Mouse (Mus musculus) fibroblast of lung, adult 2 months (primary cell): ENCODE measurements around the gene Galnt7.

ENCODE experiments used
- DNase-seq: peaks from one replicate; pipeline ENCODE4 v3.0.0-alpha.2; 2011; ENCODE audit warnings: low read depth

Galnt7 gene

DNA sequence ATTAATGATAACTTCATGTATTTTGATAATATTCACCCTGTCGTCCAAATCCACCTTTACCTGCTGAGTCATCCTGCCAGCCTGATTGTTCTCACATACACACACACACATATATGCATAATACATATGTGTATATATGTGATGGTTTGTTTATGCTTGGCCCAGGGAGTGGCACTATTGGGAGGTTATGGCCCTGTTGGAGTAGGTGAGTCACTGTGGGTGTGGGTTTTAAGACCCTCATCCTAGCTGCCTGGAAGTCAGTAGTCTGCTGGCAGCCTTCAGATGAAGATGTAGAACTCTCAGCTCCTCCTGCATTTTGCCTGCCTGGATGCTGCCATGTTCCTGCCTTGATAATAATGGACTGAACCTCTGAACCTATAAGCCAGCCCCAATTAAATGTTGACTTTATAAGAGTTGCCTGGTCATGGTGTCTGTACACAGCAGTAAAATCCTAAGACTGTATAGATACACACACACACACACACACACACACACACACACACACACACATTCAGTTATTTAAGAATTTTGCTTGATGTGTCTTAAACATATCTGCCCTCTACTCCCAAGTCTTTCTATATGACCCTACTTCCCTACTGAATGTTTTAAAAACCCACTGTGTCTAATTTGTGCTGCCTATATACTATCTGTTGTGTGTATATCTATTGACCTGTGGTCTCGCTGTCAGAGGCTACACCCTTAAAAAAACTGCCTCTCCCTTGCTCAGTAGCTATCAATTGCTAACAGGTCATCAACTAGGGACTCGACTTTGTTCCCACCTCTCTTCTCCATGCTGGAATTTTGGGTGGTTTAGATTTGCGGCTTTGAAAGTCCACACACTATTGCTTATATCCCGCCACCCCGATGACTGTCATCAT, 23.8 kb downstream of the Galnt7 start:
- DNase-seq = no peak

DNA sequence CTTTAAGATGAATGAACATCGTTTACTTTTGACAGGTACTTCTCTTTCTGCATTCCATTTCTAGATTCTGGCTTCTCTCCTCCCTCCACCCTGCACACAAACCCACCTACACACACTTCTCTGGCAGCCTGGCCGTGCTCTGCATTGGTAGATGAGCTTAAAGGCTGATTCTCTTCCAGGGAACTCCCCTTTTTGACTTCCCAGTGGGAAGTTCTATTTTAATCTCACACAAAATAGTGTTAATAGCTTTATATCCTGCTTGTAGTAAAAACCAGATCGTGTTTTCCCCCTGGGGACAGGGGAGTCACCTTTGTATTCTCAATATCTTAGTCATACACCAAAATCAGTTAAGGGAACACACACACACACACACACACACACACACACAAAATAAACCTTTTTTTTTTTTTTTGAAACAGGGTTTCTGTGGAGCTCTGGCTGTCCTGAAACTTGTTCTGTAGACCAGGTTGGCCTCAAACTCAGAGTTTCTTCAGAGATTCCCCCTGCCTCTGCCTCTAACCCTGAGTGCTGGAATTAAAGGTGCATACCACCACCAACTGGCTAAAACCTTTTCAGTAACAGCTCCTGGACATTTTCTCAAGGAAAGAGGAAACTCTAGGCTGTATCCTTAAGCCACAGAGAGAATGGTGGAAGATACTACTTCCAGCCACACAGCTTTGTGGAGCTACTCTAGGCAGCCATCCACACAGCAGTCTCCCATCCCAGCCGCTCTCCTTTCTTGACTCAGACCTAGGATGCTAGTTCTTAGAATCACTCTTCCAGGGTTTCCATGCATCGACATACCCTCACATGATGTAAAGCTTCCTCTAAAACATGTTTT, 24.7 kb downstream of the Galnt7 start:
- no peak for DNase-seq

DNA sequence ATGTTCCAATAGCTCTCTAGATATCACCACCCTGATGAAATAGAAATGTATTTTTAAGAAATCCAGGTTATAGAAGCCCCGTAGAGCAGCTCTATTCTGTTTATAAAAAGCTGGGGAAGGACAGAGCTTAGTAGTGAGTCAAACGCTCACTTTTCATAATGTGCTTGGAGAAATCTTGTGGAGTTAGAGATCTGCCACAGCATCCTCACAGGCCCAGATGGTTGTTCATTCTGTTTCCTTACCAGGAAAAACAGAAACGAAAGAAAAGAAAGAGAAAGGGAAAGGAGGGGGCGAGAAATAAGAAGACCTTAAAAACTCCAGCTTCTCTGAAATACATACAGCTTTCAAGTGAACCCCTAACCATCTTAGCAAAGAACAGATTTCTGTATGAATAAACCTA, 28.9 kb downstream of the Galnt7 start:
- DNase-seq = no peak

DNA sequence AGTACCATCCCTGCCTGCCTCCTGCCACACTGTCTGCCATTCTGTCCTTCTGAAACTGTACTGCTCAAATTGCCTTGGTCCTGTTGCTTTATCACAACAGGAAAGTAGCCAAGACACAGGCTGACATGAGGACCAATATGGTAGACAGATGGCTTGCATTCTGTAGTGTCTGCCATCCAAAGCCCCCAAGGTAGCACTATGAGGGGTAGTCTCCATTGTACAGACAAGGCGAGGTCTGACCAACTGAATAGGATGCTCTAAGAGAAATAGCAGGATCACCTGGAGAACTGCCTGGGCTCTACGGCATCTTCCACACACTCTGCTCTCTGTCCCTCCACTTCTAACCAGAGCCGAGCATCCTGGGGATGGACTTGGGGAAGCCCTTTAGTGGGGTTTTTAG, 29.8 kb downstream of the Galnt7 start:
- DNase-seq = no peak

DNA sequence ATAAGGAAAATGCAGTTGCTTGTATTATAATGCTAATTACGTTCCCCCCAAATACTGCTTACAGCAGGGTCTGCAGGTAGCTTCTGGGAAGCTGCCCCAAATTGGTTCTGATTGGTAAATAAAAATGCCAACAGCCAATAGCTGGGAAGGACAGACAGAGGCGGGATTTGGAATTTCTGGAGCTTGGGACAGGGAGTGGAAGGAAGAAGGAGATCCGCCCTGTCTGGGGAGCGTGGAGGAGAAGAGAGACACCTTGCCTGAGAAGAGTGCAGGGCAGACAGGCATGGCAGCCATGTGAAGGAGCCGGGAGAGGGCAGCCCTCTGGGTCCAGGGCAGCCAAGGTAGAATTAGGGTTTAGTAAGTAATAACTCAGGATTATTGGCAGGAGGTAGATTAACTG, 35.9 kb downstream of the Galnt7 start:
- DNase-seq = no peak

DNA sequence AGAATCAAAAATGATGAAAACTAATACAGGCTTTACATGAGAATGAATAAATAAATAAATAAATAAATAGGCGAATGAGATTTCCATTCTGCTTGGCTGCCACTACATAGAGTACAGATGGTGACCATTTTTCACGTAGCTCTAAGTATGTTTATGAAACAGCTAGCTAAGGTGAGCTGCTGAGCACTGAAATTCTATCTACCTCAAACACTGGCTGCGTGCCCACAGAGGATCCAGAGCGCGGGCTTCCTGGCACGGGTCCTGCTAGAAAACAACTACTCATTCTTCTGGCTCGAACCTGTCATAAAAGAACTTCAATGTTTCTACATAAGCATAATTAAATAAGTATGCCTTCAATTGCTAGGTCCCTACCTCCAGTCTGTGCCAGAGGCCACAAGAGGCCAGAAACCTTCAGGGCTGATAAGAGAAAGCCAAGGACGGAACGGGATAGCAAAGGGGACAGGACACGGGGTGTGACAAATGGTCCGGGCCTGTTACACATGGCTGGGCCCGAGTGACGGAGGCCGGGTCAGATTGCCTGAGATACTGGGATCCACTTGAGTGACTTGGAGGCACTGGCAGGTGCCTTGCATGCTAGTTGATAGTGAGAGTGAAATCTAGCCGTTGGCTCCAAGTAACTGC, 37.7 kb downstream of the Galnt7 start:
- no peak for DNase-seq

DNA sequence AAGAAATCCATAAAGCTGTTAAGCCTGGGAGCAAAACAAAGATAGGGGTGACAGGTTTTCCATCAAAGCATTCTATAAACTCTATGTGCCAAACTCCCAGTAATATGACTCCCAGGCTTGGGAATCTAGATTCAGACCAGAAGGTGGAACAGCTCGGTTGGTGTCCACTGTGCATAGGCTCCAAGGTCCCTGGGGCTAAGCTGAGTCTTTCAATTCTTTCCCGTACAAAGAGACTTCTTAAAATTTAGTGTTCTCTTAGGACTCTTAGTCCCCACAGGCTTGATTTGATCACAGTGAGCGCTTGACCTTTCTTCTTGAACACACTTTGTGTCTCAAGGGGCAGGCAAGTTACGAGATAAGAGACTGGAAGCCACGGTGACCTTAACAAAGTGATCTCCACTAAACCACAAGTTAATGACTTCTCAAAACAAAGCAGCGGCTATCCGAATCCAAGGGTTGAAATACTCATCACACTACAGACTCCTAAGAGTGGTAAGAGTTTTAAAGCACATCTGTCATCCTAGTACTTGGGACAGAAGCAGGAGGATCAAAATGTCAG, 41.3 kb downstream of the Galnt7 start:
- no peak for DNase-seq

DNA sequence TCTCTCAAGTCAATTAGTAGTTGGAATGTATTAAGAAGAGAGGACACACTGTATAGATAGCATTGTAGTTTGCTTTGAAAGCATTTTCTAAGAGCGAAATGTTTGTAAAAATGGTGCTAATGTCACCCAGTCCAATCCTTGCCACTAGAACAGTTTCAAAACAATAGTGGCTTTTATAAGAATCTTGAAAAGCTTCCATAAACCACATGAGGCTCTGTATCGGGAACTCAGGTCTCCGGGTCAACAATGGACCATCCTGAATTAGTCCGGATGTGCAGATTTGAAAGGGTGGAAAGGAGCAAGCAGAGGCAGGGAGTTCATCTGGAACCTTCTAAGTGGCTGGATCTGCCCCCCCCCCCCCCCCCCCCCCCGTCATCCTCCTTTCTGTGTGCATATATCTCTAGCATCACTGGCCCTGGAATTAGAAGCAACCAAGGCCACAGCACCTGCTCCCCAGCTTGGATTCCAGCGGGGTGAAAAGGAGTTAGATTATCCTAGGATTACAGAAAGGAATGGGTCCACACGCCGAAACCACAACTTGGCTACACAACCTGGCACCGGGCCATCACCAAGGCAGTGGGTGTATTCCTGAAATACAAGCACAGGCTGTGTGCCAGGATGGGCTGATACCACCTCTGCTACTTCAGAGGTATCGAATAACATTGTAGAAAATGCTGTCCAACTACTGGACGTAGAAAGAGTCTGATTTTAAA, 42.0 kb downstream of the Galnt7 start:
- peak; percentile 46 for DNase-seq

DNA sequence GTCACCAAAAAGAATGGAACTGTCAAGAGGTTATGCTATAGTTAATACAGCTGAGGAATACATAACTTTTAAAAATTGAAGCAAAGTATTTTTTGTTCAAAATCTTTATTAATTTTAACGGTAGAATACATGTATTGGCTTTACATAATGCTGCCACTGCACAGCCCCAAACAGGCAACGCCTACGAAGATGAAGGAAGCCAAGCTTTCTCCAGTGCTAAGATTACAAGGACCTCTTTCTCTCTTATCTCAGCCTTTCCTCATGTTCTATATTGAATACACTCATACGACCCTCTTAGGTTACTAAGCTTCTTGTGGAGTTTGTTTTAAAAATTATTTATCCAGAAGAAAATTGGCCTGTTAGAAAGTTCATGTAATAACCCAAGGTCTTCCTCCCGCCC, 50.3 kb downstream of the Galnt7 start:
- DNase-seq = no peak

DNA sequence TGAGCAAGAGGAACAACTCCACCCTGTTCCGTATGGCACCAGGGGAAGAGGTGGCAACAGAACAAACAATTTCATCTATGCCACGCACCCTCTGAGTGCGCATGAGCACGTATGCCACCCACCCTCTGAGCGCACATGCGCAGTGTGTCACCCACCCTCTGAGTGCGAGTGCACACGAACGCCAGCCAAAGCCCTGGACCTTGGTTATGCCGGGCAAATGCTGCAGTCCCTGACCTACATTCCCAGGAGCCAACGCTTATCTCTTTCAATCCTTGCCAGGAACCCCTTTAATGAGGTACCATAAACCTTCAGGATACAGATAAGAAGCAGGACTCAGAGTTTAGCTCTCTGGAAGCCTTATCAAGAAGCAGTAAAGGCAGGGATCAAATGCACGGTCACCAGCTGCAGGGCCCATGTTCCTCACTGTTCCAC, 50.8 kb downstream of the Galnt7 start:
- DNase-seq = no peak

DNA sequence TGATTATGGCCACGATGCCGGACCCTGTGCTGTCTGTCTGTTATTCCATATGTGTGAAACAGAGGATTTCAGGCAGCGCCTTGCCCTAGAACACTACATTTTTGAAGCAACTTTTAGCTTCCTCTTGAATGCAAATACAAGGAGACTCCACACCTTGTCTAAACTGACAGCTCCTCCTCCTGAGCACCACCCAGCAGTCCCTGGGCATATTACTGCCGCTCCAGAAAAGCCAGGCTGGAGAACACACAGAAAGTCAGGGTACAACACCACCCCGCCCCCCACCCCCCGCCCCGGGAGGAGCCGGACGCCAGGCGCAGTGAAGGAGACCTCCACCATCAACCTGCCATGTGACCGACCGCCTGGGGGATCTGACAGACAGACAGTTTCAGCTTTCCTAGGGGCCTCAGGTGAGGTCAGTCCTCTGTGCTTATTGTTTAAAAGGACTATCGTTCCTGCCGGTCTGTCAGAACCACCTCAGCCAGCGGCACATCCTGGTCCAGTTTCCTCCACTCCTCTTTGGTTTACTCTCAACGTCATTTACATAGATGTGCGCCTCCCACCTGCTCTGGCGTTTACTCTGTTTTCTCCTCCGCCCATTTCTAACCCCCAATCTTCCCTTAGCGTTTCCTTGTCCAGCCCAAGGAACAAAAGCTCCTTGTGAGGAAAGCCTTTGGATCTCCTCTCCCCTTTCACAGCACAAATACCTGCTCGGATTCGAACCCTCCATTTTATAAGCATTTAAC, 52.8 kb downstream of the Galnt7 start:
- no peak for DNase-seq

DNA sequence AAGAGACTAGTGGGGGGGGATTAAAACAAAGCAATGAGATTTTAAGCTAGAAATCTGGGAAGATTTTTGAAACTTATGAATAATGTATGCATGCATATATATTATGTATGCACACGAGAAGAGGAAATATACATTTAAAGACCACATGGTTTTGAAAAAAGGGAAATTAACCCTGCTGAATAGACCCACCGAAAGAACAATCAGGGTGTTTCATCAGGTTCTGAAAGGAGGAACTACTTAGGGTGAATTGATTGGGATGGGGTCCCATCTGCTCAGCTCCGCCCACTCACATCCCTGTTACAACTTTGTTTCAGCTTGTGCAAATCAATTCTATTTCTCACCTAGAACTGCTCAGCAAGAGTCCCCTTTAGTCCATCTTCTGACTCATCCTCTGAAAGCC, 57.0 kb downstream of the Galnt7 start:
- no peak for DNase-seq

DNA sequence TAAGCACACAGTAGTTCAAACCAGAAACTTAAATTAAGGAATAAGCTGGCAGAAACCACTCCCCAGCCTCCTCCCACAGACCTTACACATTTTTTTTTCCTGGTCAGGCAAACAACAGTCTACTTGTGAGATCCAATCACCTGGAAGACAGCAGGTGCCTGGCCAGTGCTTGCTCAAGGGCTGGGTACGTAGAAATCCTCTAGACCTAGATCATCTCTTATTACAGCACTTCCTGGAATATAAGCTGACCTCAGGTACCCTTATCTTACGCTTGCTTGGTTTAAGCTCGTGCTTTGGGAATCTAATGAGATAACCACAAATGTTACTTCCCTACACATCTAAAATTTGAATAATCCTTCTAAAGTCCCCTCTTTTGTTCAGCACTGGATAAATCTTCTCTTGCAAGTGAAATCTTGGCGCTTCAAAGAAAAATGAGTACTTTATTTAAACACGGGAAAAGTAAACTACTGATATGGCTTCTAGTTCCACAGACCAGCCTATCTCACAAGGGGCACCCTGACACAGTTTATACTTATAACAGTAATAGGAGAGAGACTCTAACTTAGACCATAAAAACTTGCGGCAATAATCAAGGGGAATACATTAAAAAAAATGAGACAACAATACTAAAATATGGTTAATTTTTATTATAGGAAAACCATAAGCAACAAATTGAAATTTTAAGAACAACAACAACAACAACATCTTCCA, 58.5 kb downstream of the Galnt7 start:
- DNase-seq = no peak

DNA sequence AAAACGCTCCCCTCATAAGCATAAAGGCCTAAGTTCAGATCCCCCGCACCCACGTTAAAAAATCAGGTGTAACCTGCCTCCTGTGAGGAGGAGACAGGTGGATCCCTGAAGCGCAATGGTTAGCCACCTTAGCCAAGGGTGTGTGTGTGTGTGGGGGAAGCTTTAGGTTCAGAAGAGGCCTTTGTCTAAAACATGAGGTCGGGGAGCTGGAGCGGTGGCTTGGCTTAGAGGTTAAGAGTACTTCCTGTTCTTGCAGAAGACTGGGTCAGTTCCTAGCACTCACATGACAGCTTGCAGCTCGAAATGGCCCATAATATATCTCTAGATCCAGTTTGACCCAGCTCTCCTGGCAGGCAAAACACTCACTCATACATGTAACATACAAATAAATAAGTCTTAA, 60.2 kb downstream of the Galnt7 start:
- DNase-seq = no peak

DNA sequence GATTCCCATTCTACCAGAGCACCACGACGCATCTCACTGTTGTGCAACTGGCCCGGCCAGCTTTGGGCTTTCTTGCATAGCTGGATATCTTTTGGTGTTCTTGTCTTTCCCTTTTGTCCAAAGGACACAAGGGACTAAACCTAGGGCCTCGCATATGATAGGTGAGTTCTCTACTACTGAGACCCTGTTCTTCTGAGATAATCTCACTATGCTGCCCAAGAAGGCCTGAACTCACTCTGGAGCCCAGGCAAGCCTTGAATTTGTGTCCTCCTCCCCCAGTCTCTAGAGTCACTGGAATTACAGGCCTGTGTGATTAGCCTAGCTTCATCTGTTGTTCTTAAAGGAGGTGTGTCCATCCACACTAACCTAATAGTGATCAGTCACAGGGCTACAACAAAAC, 61.2 kb downstream of the Galnt7 start:
- no peak for DNase-seq

DNA sequence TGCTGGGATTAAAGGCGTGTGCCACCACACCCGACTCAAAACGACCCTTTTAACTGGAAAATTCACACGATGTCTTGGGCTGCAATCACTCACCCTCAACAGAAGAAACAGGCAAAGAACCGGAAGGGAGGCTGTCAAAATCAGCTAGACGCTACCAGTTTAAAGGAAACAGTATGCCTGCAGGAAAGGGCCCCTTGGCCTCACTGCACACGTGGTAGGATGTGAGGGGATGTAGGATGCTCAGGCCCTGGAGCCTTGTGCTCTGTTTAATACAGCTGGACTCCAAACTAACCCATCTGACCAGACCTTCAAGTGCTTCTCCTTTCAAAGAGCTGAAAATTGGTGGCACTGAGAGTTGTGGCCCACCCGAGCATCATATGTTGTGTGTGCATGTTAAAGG, 62.8 kb downstream of the Galnt7 start:
- no peak for DNase-seq

DNA sequence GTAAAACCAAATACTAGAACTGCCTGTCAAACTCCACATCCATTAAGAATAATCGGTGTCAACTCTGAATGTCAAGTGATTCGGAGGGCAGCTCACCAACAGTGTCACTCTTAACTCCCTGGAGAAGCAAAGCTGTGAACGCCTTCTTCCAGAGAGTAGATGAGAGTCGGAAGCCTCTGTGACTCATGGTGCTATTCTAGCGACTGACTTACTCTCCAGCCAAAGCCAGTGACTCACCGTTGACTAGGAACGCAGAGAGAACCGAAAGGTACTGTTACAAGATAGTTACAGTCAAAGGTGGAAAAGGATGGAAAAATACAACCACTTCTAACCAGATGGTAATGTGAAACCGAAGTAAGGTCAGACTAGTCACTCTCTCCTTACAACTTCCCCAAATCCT, 63.7 kb downstream of the Galnt7 start:
- DNase-seq = peak; percentile 61

DNA sequence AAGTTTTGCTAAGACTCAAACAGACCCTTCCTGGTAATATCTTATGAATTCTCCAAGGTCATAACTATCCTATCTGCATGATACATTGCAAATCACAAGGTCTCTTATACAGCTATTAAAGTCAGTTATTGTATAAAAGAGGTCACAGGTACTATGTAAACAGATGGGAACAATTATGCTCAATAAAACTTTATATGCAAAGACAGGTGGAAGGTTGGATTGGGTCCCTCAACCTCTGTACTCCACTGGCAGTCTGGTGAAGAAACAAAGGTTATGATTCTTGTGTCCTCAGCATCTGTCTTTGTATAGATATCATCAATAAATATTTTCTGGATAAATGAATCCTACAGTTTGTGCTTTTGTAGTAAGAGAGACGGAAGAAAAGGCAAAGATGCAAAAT, 64.2 kb downstream of the Galnt7 start:
- DNase-seq = no peak

DNA sequence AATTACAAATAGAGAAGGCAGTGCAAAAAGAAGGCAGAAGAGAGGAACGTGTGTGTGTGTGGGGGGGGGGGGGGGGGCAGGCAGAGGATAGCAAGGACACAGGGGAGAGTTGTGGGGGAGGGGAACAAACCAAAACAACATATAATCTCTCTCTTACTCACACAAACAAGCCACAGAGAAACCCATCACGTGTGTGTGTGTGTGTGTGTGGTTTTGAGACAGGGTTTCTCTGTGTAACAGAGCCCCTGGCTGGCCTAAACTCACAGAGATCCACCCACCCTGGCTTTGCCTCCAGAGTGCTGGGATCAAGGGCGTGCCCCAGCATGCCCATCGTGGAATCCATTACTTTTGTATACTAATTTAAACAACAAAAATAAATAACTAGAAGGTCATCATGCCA, 66.2 kb downstream of the Galnt7 start:
- DNase-seq = no peak

DNA sequence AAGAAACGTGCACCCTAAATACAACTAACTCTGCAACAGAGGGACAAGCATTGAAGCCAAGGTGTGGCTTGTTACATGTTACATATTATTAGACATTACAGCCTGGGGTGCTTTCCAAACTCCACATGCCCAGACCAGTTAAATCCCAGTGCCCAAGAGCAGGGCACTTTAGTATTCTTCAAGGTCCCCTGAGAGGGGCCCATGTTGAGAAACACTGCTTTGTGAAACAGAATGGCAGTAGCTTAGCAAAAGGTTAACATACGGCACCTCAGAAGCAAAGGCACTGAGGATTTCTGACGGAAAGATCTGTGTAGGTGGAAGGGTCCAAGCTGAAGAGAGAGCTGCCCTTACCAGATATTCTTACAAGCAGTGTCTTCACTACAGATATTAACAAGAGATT, 67.0 kb downstream of the Galnt7 start:
- DNase-seq = no peak

DNA sequence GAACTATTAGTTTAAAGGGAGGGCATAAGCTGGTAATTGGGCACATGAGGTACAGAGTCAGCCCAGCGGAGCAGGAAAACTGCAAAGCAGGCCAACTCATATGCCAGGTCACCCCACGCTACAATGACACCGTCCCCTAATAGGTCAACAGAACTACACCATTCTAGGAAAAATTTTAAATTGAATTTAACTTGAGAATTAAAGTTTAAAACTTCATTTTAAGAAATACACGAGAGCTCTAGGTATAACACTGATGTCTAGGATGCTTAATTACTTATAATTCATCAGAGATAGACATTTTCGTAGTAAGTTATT, 67.7 kb downstream of the Galnt7 start:
- DNase-seq = no peak
